Mouse (Mus musculus) adrenal gland, postnatal 4 days (tissue): ENCODE data around the gene Rpl39. TPM values are rescaled to one million over a fixed set of nuclear protein-coding genes. Genes with fewer than 3 reads are reported as not detected.
A peak's percentile ranks its signal among the peaks of the same experiment; 100 is the strongest.
"Not testable (repeated sequence)": the region's sequence is repeated elsewhere in the genome, so short reads cannot be mapped to it uniquely, and the experiment has no call there.

Experiments used
- DNase-seq, 2 experiments: peaks; one replicate each; pipeline ENCODE4 v3.0.0; 2021 to 2022; ENCODE audit warnings: low spot score in 2 of 2, mixed read lengths in 2 of 2
- long read RNA-seq, 2 experiments: library from polyadenylated mRNA; stranded (forward); transcript quantifications; one replicate each; pipeline ENCODE4 v2.0.0; 2021
- total RNA-seq, 2 experiments: library from RNA; stranded (reverse); gene quantifications; 2 replicates each; pipeline ENCODE4 v1.2.3; 2021

Gene Rpl39
- total RNA-seq, result 100 to 1,000 TPM; 876 to 893 TPM
- long read RNA-seq, experiment 1, transcript Rpl39-201 (3 exons, 612 nt), result major isoform, 339 of 880 reads
- long read RNA-seq, experiment 1, partial matches to known transcripts, result 539 of 880 reads
- long read RNA-seq, experiment 1, other reads (novel, unspliced or antisense), result 1 of 880 reads
- long read RNA-seq, experiment 2, transcript Rpl39-201 (3 exons, 612 nt), result major isoform, 331 of 791 reads
- long read RNA-seq, experiment 2, partial matches to known transcripts, result 459 of 791 reads
- long read RNA-seq, experiment 2, other reads (novel, unspliced or antisense), result 0 of 791 reads

GRCm38 (mm10) chrX:37084927-37085660 lies at the start of gene Rpl39:
Gene Rpl39 (minus strand): TSS chrX:37085402.
- DNase-seq, result peak; percentile 27 to 71

- peak; percentile 5 to 22 for DNase-seq
These were observed 41.6 kb upstream of the Rpl39 start, which contains the start of gene Nkap for GRCm38 (mm10) chrX:37126671-37127358. Gene Nkap (plus strand): TSS chrX:37126795.

GRCm38 (mm10) chrX:37125511-37125910 lies 40.3 kb upstream of the Rpl39 start:
- DNase-seq, result no peak

GRCm38 (mm10) chrX:37120212-37120611 lies 35.0 kb upstream of the Rpl39 start:
- DNase-seq, result no peak

- no peak for DNase-seq
These were observed 34.4 kb upstream of the Rpl39 start for GRCm38 (mm10) chrX:37119585-37119984.

- no peak for DNase-seq
These were observed 31.9 kb upstream of the Rpl39 start for GRCm38 (mm10) chrX:37117085-37117484.

- no peak for DNase-seq
These were observed 25.6 kb upstream of the Rpl39 start for GRCm38 (mm10) chrX:37110881-37111193.

GRCm38 (mm10) chrX:37110193-37110880 lies 25.1 kb upstream of the Rpl39 start, which contains the start of gene Upf3b:
Gene Upf3b (minus strand): TSS chrX:37110322.
- DNase-seq, result peak; percentile 42 to 78

- no peak for DNase-seq
These were observed 24.5 kb upstream of the Rpl39 start for GRCm38 (mm10) chrX:37109526-37110192.

- DNase-seq, result no peak
These were observed 18.6 kb upstream of the Rpl39 start for GRCm38 (mm10) chrX:37103826-37104225.

GRCm38 (mm10) chrX:37098681-37099080 lies 13.5 kb upstream of the Rpl39 start:
- DNase-seq, result no peak

- no peak for DNase-seq
These were observed 10.0 kb upstream of the Rpl39 start for GRCm38 (mm10) chrX:37095106-37095768.

GRCm38 (mm10) chrX:37091457-37091856 lies 6.3 kb upstream of the Rpl39 start:
- DNase-seq, result no peak

GRCm38 (mm10) chrX:37088778-37089177 lies 3.6 kb upstream of the Rpl39 start:
- no peak for DNase-seq

- no peak for DNase-seq
These were observed 463 bp upstream of the Rpl39 start for GRCm38 (mm10) chrX:37085665-37086064.

- DNase-seq, result no peak
These were observed 780 bp downstream of the Rpl39 start for GRCm38 (mm10) chrX:37084318-37084926.

- no peak for DNase-seq
These were observed 4.0 kb downstream of the Rpl39 start for GRCm38 (mm10) chrX:37081194-37081593.

- not testable (repeated sequence) for DNase-seq
These were observed 4.9 kb downstream of the Rpl39 start for GRCm38 (mm10) chrX:37080345-37080744.

- no peak for DNase-seq
These were observed 8.6 kb downstream of the Rpl39 start for GRCm38 (mm10) chrX:37076651-37077050.
